Mouse (Mus musculus) lung, adult 18-20 months (tissue): ENCODE measurements around the gene Strn.

Experiments used
- DNase-seq, 2 experiments: peaks; one replicate each; pipeline ENCODE4 v3.0.0; 2022; ENCODE audit warnings: mixed read lengths in 2 of 2

The Strn gene

GRCm38 (mm10) chr17:78737096-78737495 is at the start of gene Strn:
Gene Strn, minus strand, starts transcription at chr17:78737196.
- DNase-seq = no peak

GRCm38 (mm10) chr17:78778765-78779164 is 41.8 kb upstream of the Strn start:
- DNase-seq = no peak

- DNase-seq = no peak
Observed at GRCm38 (mm10) chr17:78772317-78772716, 35.3 kb upstream of the Strn start.

GRCm38 (mm10) chr17:78770932-78771331 is 33.9 kb upstream of the Strn start:
- DNase-seq = peak in 1 of 2 experiments; percentile 3

- DNase-seq = no peak
Observed at GRCm38 (mm10) chr17:78769341-78769740, 32.3 kb upstream of the Strn start.

GRCm38 (mm10) chr17:78768937-78769336 is 31.9 kb upstream of the Strn start:
- DNase-seq = no peak

GRCm38 (mm10) chr17:78767546-78767945 is 30.6 kb upstream of the Strn start:
- no peak for DNase-seq

- no peak for DNase-seq
Observed at GRCm38 (mm10) chr17:78766084-78766483, 29.1 kb upstream of the Strn start.

- no peak for DNase-seq
Observed at GRCm38 (mm10) chr17:78763272-78763671, 26.3 kb upstream of the Strn start.

- DNase-seq = no peak
Observed at GRCm38 (mm10) chr17:78752938-78753655, 16.1 kb upstream of the Strn start.

- DNase-seq = no peak
Observed at GRCm38 (mm10) chr17:78752064-78752463, 15.1 kb upstream of the Strn start.

- DNase-seq = no peak
Observed at GRCm38 (mm10) chr17:78748440-78748839, 11.4 kb upstream of the Strn start.

GRCm38 (mm10) chr17:78738416-78738815 is 1.4 kb upstream of the Strn start:
- DNase-seq = no peak

- no peak for DNase-seq
Observed at GRCm38 (mm10) chr17:78737771-78738170, 775 bp upstream of the Strn start.

GRCm38 (mm10) chr17:78736473-78736988 is 465 bp downstream of the Strn start:
- peak; percentile 100 for DNase-seq

GRCm38 (mm10) chr17:78735731-78736472 is 1.1 kb downstream of the Strn start:
- peak; percentile 9 to 12 for DNase-seq

- no peak for DNase-seq
Observed at GRCm38 (mm10) chr17:78734806-78735205, 2.2 kb downstream of the Strn start.

- DNase-seq = no peak
Observed at GRCm38 (mm10) chr17:78732056-78732455, 4.9 kb downstream of the Strn start.

- peak; percentile 32 to 57 for DNase-seq
Observed at GRCm38 (mm10) chr17:78726746-78727449, 10.1 kb downstream of the Strn start.

GRCm38 (mm10) chr17:78724461-78725055 is 12.4 kb downstream of the Strn start:
- DNase-seq = no peak

- no peak for DNase-seq
Observed at GRCm38 (mm10) chr17:78721690-78722089, 15.3 kb downstream of the Strn start.

- no peak for DNase-seq
Observed at GRCm38 (mm10) chr17:78719086-78719485, 17.9 kb downstream of the Strn start.

- no peak for DNase-seq
Observed at GRCm38 (mm10) chr17:78710258-78710657, 26.7 kb downstream of the Strn start.
